Mouse (Mus musculus): Measurements from ENCODE around the gene Anapc2. TPM values are rescaled to one million over a fixed set of nuclear protein-coding genes. Genes with fewer than 3 reads are reported as not detected.

The Anapc2 gene
- total RNA-seq, 2 experiments from 2014 or later, result 29.7 to 32.3 TPM

DNA sequence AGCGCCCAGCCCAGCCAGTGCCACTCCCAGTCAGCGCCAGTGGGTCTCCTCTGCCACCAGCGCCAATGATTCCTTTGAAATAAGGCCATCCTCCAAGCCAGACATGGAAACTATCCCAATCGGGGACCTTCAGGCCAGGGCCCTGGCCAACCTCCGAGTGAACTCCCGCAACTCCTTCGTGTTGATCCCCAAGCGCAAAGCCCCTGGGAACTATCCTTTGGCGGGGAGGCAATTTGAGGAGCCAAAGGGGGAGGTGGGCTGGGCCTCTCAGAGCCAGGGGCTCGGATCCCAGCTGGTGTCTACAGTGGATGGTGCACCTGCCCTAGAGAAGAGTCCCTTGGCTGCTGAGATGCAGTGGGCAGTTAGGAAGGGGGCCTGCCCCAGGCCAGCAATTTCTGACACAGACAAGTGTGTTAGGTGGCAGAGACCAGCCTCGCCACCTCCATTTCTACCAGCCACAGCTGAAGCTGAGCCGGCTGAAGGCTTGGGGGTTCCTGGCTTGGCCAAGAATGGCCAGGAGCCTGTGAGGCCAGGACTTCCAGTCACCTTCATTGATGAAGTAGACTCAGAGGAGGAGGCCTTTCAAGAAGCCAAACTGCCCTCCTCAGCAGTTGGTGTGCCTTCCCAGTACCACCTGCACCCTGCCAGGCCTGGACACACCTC lies 8.5 kb upstream of the Anapc2 start:
- no peak for TF ChIP-seq CTCF (IDR thresholded peaks at IDR 0.05)
- no peak for DNase-seq
- Histone ChIP-seq H3K4me3 (peak overlapping the region; percentile 91), H3K27ac (peak overlapping the region; percentile 85)
- intact Hi-C loops (cut with DNase I), result no loop called here

GRCm38 (mm10) chr2:25264286-25264660 lies 8.0 kb upstream of the Anapc2 start:
- Histone ChIP-seq H3K4me3 (peak overlapping the region; percentile 91), H3K27ac (peak overlapping the region; percentile 85)
- no peak for DNase-seq
- intact Hi-C loops (cut with DNase I), result no loop called here
- TF ChIP-seq CTCF (IDR thresholded peaks at IDR 0.05), result no peak

GRCm38 (mm10) chr2:25264851-25265250 lies 7.4 kb upstream of the Anapc2 start:
- DNase-seq, result no peak
- Histone ChIP-seq H3K4me3 (peak overlapping the region; percentile 91), H3K27ac (peak overlapping the region; percentile 85)
- TF ChIP-seq CTCF (IDR thresholded peaks at IDR 0.05), result no peak
- intact Hi-C loops (cut with DNase I), result no loop called here

DNA sequence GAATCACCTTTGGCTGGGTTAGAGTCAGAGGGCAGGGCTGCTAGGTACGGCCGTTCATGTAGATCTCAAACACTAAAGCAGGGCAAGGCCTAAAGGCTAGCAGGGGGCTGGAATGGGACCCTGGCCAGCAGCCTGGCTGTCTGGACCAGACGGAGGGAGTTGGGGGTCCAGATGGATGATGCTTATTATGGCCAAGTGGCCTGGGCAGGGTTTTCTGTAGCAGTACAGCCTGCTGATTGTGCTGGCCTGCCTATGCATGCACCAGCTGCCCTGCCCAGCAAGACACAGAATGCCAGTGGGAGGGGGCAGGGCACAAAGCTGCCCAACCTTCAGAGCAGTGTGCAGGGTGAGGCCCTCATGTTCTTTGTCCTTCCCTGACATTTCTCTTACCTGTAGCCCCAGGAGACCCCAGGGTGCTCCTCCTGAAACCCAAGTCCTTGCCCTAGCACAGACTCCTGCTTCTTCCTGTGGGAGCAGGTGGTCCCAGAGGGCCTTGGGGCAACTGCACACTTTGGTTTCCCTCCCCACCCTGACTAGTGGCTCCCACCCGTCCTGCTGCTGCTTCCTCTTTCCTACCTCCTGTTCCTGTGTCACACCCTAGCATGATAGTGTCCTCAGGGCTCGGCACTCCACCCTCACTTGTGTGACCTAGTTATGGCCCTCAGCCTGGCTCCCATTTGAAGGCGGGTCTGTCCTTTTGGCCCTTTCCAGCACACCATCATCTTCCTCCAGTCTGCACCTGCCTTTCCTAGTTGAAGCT lies 6.2 kb upstream of the Anapc2 start:
- Histone ChIP-seq H3K4me3 (peak overlapping the region; percentile 91), H3K27ac (peak overlapping the region; percentile 85)
- peak; percentile 49 for DNase-seq
- no peak for TF ChIP-seq CTCF (IDR thresholded peaks at IDR 0.05)
- intact Hi-C loops (cut with DNase I), result no loop called here

GRCm38 (mm10) chr2:25266720-25267119 lies 5.6 kb upstream of the Anapc2 start:
- intact Hi-C loops (cut with DNase I), result no loop called here
- DNase-seq, result peak; percentile 62
- TF ChIP-seq CTCF (IDR thresholded peaks at IDR 0.05), result no peak
- Histone ChIP-seq H3K4me3 (peak overlapping the region; percentile 91), H3K27ac (peak overlapping the region; percentile 85)

DNA sequence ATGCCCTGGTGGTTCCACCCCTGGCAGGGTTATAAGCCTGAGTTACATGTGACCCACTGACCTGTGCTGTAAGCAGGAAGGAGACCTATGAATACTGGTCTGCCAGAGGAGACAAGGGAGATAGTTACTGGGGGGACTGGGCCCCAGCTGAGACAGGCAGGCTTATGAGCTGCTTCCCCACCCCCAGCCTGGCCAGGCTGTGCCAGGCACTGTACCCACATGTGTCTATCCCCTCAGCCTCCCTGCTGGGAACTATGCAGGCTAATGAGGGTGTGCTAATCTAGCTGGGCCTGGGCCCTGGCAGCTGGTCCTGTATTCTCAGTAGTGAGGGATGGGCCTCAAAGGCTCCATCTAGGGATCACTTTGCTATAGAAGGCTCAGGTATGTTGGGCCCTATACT lies 5.0 kb upstream of the Anapc2 start:
- peak overlapping the region; percentile 85 for H3K27ac ChIP-seq
- no peak for DNase-seq
- intact Hi-C loops (cut with DNase I), result no loop called here
- TF ChIP-seq CTCF (IDR thresholded peaks at IDR 0.05), result no peak
- H3K4me3 ChIP-seq, result no peak overlapping the region

GRCm38 (mm10) chr2:25267746-25268309 lies 4.5 kb upstream of the Anapc2 start:
- no peak for TF ChIP-seq CTCF (IDR thresholded peaks at IDR 0.05)
- DNase-seq, result no peak
- intact Hi-C loops (cut with DNase I), result no loop called here
- Histone ChIP-seq H3K27ac (peak overlapping the region; percentile 85), H3K4me3 (no peak overlapping the region)

DNA sequence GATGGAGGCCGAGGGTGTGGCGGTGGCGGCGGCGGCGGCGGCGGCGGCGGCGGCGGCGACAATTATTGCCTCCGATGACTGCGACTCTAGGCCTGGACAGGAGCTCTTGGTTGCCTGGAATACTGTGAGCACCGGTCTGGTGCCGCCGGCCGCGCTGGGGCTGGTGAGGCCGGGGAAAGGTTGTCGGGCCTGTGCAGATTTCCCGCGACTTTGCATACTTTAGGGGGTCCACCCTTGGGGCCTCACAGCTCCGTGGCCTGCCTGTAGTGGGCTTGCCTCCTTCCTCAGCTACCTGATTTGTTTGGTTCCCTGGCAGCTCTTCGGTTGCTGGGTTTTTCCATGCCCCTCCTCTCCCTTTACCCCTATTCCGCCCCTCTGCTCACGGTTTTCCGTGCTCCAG lies 237 bp downstream of the Anapc2 start:
- H3K27ac ChIP-seq, result peak overlapping the region; percentile 97

GRCm38 (mm10) chr2:25273010-25273409 lies 732 bp downstream of the Anapc2 start:
- DNase-seq, result no peak
- no peak for TF ChIP-seq CTCF (IDR thresholded peaks at IDR 0.05)
- Histone ChIP-seq H3K27ac (peak overlapping the region; percentile 97), H3K4me3 (peak overlapping the region; percentile 98)
- intact Hi-C loops (cut with DNase I), result loop anchor here (5.0 kb wide), 2 partner anchors 59 to 81 kb away; partner anchors contain the start of gene Man1b1

More for the DNA sequence above, 237 bp downstream of the Anapc2 start:
- DNase-seq, result no peak
- TF ChIP-seq CTCF (IDR thresholded peaks at IDR 0.05), result no peak
- peak overlapping the region; percentile 98 for H3K4me3 ChIP-seq
- intact Hi-C loops (cut with DNase I), result loop anchor here (5.0 kb wide), 2 partner anchors 60 to 80 kb away; partner anchors contain the start of gene Man1b1

DNA sequence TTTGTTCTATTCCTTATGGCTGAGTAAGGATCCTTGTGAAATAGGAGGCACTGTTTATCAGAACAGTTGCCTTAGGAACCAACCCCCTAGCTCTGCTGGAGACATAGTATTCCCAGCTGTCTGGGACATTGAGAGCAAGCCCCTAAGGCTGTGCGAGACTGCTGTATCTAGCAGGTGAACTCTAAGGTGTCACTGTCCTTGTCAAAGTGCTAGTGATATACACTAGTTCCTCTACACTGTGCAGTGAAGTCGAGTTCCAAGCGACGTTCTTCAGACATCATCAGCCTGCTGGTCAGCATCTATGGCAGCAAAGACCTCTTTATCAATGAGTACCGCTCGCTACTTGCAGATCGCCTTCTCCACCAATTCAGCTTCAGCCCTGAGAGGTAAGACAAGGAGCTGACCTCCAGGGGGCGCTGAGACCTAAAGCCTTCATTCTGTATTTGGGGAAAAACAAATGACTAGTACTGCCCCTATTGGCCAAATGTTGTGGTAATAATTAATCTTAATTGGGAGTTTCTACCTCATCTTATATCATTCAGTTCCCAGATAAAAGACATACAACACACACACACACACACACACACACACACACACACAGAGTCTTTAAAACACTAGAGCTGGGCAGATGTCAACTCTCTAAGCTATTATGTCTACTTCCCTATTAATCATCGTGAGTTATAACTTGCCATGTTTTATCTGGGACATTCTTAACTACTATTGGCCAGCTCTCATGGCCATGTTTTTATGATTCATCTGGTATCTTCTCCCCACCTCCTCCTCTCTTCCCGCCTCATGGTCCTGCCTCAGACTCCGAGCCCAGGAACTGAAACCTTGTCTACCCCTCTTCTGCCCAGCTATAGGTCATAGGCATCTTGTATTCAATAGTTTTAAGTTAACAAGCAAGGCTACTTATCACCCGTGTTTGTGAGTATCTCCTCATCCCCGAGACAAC lies 6.9 kb downstream of the Anapc2 start:
- peak; percentile 77 for DNase-seq
- no peak overlapping the region for H3K4me3 ChIP-seq
- no peak overlapping the region for H3K27ac ChIP-seq
- intact Hi-C loops (cut with DNase I), result no loop called here
- peak; percentile 85 for TF ChIP-seq CTCF (IDR thresholded peaks at IDR 0.05)

DNA sequence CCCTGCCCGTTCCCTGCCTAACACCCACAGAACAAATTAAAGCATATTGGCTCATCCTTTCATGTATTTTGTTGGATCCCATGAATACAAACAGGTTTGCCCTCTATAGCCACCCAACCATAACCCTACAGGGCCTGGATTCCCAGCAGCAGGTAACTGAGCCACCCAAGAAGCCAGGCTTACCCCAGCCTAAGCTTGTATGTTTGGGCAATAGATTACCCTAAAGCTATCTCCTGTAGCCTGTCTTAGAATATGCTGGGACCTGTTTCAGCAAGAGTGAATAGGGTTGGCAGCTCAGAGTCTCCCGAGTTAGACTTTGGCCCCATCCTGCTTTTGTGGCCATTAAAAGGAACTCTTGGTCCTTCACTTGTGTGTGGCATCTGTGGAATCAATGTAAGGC lies 13.3 kb downstream of the Anapc2 start:
- TF ChIP-seq CTCF (IDR thresholded peaks at IDR 0.05), result no peak
- Histone ChIP-seq H3K4me3 (no peak overlapping the region), H3K27ac (no peak overlapping the region)
- intact Hi-C loops (cut with DNase I), result no loop called here
- DNase-seq, result no peak

DNA sequence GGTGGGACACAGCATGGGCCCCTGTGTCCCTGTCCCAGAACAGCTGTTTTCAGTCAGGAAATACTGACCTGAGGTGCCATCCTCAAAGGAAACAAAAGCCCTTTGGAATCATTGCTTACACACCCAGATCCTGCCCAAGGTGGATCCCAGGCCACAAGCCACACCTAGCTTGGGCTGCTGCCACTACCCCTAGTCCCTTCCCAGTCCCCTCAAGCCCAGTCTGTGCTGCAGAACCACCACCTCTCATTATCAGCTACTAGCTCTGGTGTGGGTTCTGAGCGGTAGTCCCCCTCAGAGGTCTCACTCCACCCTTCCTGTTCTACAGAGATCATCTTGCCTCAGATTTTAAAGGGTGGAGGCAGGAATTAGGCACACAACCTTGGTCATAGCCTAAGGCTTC lies 14.0 kb downstream of the Anapc2 start:
- H3K27ac ChIP-seq, result peak overlapping the region; percentile 12
- no peak for TF ChIP-seq CTCF (IDR thresholded peaks at IDR 0.05)
- intact Hi-C loops (cut with DNase I), result no loop called here
- no peak for DNase-seq
- no peak overlapping the region for H3K4me3 ChIP-seq

Measured in gastrocnemius, adult 2 months (tissue).